Mouse (Mus musculus) monocyte, adult 59 days (primary cell): ENCODE measurements around the gene Olfr804. TPM values are rescaled to one million over a fixed set of nuclear protein-coding genes. Genes with fewer than 3 reads are reported as not detected.

Source experiments
- total RNA-seq, 2 experiments: library from RNA; stranded (reverse); gene quantifications; one replicate each; pipeline ENCODE4 v1.2.4; 2023

Gene Olfr804
- not detected for total RNA-seq

GRCm38 (mm10) chr10:129702910-129703309 is at the start of gene Olfr804:
Gene Olfr804, plus strand, starts transcription at chr10:129703210.

GRCm38 (mm10) chr10:129657394-129657793 is 45.6 kb upstream of the Olfr804 start, which contains the start of gene Olfr800:
Gene Olfr800, plus strand, starts transcription at chr10:129657694.

GRCm38 (mm10) chr10:129673765-129674164 is 29.2 kb upstream of the Olfr804 start, which contains the start of gene Olfr801:
Gene Olfr801, minus strand, starts transcription at chr10:129673865.

GRCm38 (mm10) chr10:129688069-129688468 is 14.9 kb upstream of the Olfr804 start, which contains the start of gene Olfr802:
Gene Olfr802, minus strand, starts transcription at chr10:129688169.

GRCm38 (mm10) chr10:129694186-129694585 is 8.8 kb upstream of the Olfr804 start, which contains the start of gene Olfr803:
Gene Olfr803, minus strand, starts transcription at chr10:129694286.

DNA sequence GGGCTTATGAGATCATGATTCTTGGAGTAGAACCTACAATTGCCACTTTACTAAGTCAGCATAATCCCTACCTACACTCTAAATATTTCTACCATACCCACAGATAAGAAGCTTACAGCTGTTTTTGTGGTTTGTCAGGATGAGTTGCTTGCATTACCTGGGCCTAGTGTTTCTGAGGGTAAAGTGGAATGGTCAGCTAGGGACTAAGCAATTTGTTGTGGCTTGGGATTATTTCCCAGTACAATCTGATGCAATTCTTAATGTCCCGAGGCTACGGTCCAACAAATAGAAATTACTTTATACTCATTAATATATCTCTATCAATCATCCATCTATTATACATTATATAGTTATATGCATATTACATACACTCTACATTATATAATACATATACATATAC is 26.3 kb downstream of the Olfr804 start, which contains the start of gene Olfr805:
TSS of gene Olfr805 (minus strand) at position 101 of the 400 bp plus-strand sequence.

GRCm38 (mm10) chr10:129741821-129742220 is 38.8 kb downstream of the Olfr804 start, which contains the start of gene Olfr806:
Gene Olfr806, minus strand, starts transcription at chr10:129741921.

GRCm38 (mm10) chr10:129757693-129758092 is 54.7 kb downstream of the Olfr804 start, which contains the start of gene Olfr807:
Gene Olfr807, minus strand, starts transcription at chr10:129757793.

Other genes with a start within 250 kb of the Olfr804 start
- not detected for gene Olfr787, start 241.3 kb upstream of the Olfr804 start, total RNA-seq
- gene Olfr788, start 232.2 kb upstream of the Olfr804 start, total RNA-seq: not detected
- gene Olfr789, start 218.5 kb upstream of the Olfr804 start, total RNA-seq: not detected
- gene Olfr790, start 204.7 kb upstream of the Olfr804 start, total RNA-seq: not detected
- gene Olfr791, start 181.4 kb upstream of the Olfr804 start, total RNA-seq: not detected
- not detected for gene Olfr792, start 164.0 kb upstream of the Olfr804 start, total RNA-seq
- not detected for gene Olfr794, start 135.6 kb upstream of the Olfr804 start, total RNA-seq
- not detected for gene Olfr796, start 90.6 kb upstream of the Olfr804 start, total RNA-seq
- gene Olfr798, start 75.3 kb upstream of the Olfr804 start, total RNA-seq: not detected
- not detected for gene Olfr799, start 65.7 kb upstream of the Olfr804 start, total RNA-seq
- not detected for gene Olfr800, start 45.5 kb upstream of the Olfr804 start, total RNA-seq
- not detected for gene Olfr801, start 29.3 kb upstream of the Olfr804 start, total RNA-seq
- not detected for gene Olfr802, start 15.0 kb upstream of the Olfr804 start, total RNA-seq
- gene Olfr803, start 8.9 kb upstream of the Olfr804 start, total RNA-seq: not detected
- gene Olfr805, start 26.2 kb downstream of the Olfr804 start, total RNA-seq: not detected
- not detected for gene Olfr806, start 38.7 kb downstream of the Olfr804 start, total RNA-seq
- gene Olfr807, start 54.6 kb downstream of the Olfr804 start, total RNA-seq: not detected
- gene Olfr808, start 62.3 kb downstream of the Olfr804 start, total RNA-seq: not detected
- not detected for gene Olfr809, start 71.4 kb downstream of the Olfr804 start, total RNA-seq
- gene Olfr810, start 91.7 kb downstream of the Olfr804 start, total RNA-seq: not detected
- gene Olfr811, start 101.2 kb downstream of the Olfr804 start, total RNA-seq: not detected
- gene Olfr812, start 142.9 kb downstream of the Olfr804 start, total RNA-seq: not detected
- not detected for gene Olfr813, start 152.2 kb downstream of the Olfr804 start, total RNA-seq
- gene Olfr814, start 176.6 kb downstream of the Olfr804 start, total RNA-seq: not detected
- gene Olfr815, start 202.7 kb downstream of the Olfr804 start, total RNA-seq: not detected
- gene Olfr816, start 212.4 kb downstream of the Olfr804 start, total RNA-seq: not detected
- gene Olfr818, start 245.9 kb downstream of the Olfr804 start, total RNA-seq: not detected